Mouse (Mus musculus) forebrain, embryonic 12.5 days (tissue): Measurements from ENCODE around the gene BC030500. TPM values are rescaled to one million over a fixed set of nuclear protein-coding genes. Genes with fewer than 3 reads are reported as not detected.

Experiments
- polyA plus RNA-seq: library from polyadenylated mRNA; unstranded; fragments of >200 nt; fragmentation: Nextera tagmentation; extraction: Ambion mirVana; gene quantifications from 2 replicates; pipeline ENCODE4 v1.2.1, GENCODE M21; 2016

BC030500 gene
- polyA plus RNA-seq, 1 experiment from 2014 or later = 3.2 TPM

Other genes with a start within 250 kb of the BC030500 start
- 2.5 TPM in 2 replicates for gene Galntl6, start 885 bp downstream of the BC030500 start, polyA plus RNA-seq